Mouse (Mus musculus) cerebellum, adult 2 months (tissue): Measurements from ENCODE around the gene Chst7. TPM values are rescaled to one million over a fixed set of nuclear protein-coding genes. Genes with fewer than 3 reads are reported as not detected.

Source experiments
- DNase-seq, 2 experiments: peaks; one replicate each; pipeline ENCODE4 v3.0.0; 2021
- H3K27ac ChIP-seq: fragments of 200-500 bp; 2 replicates; pipeline ENCODE4 v1.5.1; 2012; ENCODE audit warnings: low read length, control low read depth, inconsistent platforms; ENCODE audit not compliant: insufficient read depth
- H3K27me3 ChIP-seq: fragments of 200-500 bp; 2 replicates; pipeline ENCODE4 v1.6.1; 2012; ENCODE audit warnings: inconsistent platforms, mild to moderate bottlenecking, low read length, moderate library complexity; ENCODE audit not compliant: control insufficient read depth, insufficient read depth
- H3K4me1 ChIP-seq: fragments of 200-500 bp; 2 replicates; pipeline ENCODE4 v1.6.1; 2011; ENCODE audit warnings: low read length; ENCODE audit not compliant: control insufficient read depth, insufficient read depth
- H3K4me3 ChIP-seq: fragments of 200-500 bp; replicated peaks from 2 replicates; pipeline ENCODE3; 2011; ENCODE audit warnings: mild to moderate bottlenecking, low read depth, low read length, control low read depth; ENCODE audit not compliant: insufficient read depth
- CTCF ChIP-seq: fragments of 200-500 bp; IDR thresholded peaks from 2 replicates; pipeline ENCODE4 v1.5.1; 2011; ENCODE audit warnings: low read depth, mild to moderate bottlenecking, control low read depth, low read length, moderate library complexity, borderline replicate concordance; ENCODE audit not compliant: insufficient read depth
- POLR2A ChIP-seq: fragments of 200-500 bp; IDR thresholded peaks from 2 replicates; pipeline ENCODE4 v1.6.1; 2011; ENCODE audit warnings: low read length, control low read depth, borderline replicate concordance; ENCODE audit not compliant: insufficient read depth
- WGBS: fragments of 180-500 bp; shearing (Covaris S2); methylation state at CpG from one replicate; pipeline ENCODE4 v1.1.7; 2018; 5-methylcytosine and 5-hydroxymethylcytosine counted together
- polyA plus RNA-seq: library from polyadenylated mRNA; depleted of rRNA; stranded (reverse); fragments of >200 nt; gene quantifications from 2 replicates; pipeline ENCODE4 v1.2.3, GENCODE M21; 2012; rRNA removed

Chst7 gene
- polyA plus RNA-seq, result 2.0 and 2.2 TPM in 2 replicates

DNA sequence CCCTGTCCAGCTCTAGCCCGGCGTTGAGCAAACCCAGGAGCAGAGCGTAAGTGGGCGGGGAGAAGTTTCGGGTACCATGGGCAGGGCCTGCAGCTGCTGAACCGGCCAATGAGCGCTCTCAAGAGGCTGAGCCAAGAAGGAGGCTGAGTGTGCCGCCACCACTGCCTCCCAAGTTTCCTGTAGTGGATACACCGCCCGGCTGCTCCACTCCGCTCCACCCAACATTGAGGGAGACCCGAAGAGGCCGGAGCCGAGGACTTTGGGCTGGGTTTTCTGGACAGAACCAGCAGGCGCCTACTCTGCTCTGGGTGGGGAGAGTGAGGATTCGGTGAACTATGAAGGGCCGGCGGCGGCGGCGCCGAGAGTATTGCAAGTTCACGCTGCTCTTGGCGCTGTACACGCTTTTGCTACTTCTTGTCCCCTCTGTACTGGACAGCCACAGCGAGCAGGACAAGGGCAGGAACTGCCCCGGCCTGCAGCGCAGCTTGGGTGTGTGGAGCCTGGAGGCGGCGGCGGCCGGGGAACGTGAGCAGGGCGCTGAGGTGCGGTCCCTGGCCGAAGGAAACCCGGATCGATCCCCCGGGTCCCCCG is at the start of gene Chst7:
TSS of gene Chst7 (plus strand) at position 180 of the 591 bp plus-strand sequence.
- WGBS, result 10% methylated on average over 40 of the region's 40 CpGs
- no peaks in the 10 kb centered on the region for H3K4me1 ChIP-seq
- H3K4me3 ChIP-seq, result peak within 1 kb of the TSS; percentile 38
- no peak within 1 kb of the TSS for H3K27ac ChIP-seq
- H3K27me3 ChIP-seq, result no peaks in the 10 kb centered on the region
- DNase-seq, result peak; percentile 24 to 41
- TF ChIP-seq CTCF (no peak), POLR2A (no peak)

GRCm38 (mm10) chrX:20012211-20012610 is 47.1 kb upstream of the Chst7 start:
- TF ChIP-seq POLR2A (no peak), CTCF (no peak)
- Histone ChIP-seq H3K4me1 (no peaks in the 10 kb centered on the region), H3K27ac (no peak overlapping the region), H3K4me3 (no peak overlapping the region), H3K27me3 (no peaks in the 10 kb centered on the region)
- no peak for DNase-seq
- 96% methylated on average over 2 of the region's 2 CpGs for WGBS

GRCm38 (mm10) chrX:20020942-20021341 is 38.4 kb upstream of the Chst7 start:
- TF ChIP-seq POLR2A (no peak), CTCF (peak; percentile 26; the same call in 1 of the 2 replicates)
- Histone ChIP-seq H3K27ac (no peak overlapping the region), H3K27me3 (no peaks in the 10 kb centered on the region), H3K4me3 (no peak overlapping the region), H3K4me1 (no peaks in the 10 kb centered on the region)
- DNase-seq, result peak in 1 of 2 experiments; percentile 4
- WGBS, result 40% methylated on average over 2 of the region's 2 CpGs

GRCm38 (mm10) chrX:20060096-20060768 is 872 bp downstream of the Chst7 start:
- TF ChIP-seq POLR2A, result no peak
- TF ChIP-seq CTCF, result no peak
- 6% methylated on average over 60 of the region's 65 CpGs for WGBS
- Histone ChIP-seq H3K4me1 (no peaks in the 10 kb centered on the region), H3K27ac (no peak overlapping the region), H3K4me3 (peak overlapping the region; percentile 38), H3K27me3 (no peaks in the 10 kb centered on the region)
- DNase-seq, result peak; percentile 12 to 34

DNA sequence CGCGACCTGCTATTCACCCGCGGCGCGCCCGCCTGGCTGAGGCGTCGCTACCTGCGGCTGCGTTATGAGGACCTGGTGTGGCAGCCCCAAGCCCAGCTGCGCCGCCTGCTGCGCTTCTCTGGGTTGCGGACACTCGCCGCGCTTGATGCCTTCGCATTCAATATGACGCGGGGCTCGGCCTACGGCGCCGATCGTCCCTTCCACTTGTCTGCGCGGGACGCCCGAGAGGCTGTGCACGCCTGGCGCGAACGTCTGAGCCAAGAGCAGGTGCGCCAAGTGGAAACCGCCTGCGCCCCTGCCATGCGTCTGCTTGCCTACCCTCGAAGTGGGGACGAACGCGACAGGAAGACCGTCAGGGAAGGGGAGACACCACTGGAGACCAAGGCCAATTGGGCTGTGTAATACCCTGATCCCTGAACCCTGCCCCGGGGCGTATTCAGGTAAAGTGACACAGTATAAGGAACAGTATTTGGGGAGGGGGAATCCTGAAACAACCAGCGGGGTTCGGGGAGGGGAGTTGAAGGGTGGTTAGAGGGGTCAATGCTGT is 1.5 kb downstream of the Chst7 start:
- Histone ChIP-seq H3K4me1 (no peaks in the 10 kb centered on the region), H3K27ac (no peak overlapping the region), H3K27me3 (no peaks in the 10 kb centered on the region), H3K4me3 (peak overlapping the region; percentile 38)
- DNase-seq, result peak in 1 of 2 experiments; percentile 11
- TF ChIP-seq CTCF, result no peak
- TF ChIP-seq POLR2A, result no peak
- 18% methylated on average over 33 of the region's 47 CpGs for WGBS

- 43% methylated on average over 3 of the region's 3 CpGs for WGBS
- TF ChIP-seq POLR2A (no peak), CTCF (no peak)
- peak in 1 of 2 experiments; percentile 60 for DNase-seq
- no peak overlapping the region for H3K4me3 ChIP-seq
- H3K27me3 ChIP-seq, result no peaks in the 10 kb centered on the region
- no peaks in the 10 kb centered on the region for H3K4me1 ChIP-seq
- no peak overlapping the region for H3K27ac ChIP-seq
These were observed 2.6 kb downstream of the Chst7 start for GRCm38 (mm10) chrX:20061764-20062480.

DNA sequence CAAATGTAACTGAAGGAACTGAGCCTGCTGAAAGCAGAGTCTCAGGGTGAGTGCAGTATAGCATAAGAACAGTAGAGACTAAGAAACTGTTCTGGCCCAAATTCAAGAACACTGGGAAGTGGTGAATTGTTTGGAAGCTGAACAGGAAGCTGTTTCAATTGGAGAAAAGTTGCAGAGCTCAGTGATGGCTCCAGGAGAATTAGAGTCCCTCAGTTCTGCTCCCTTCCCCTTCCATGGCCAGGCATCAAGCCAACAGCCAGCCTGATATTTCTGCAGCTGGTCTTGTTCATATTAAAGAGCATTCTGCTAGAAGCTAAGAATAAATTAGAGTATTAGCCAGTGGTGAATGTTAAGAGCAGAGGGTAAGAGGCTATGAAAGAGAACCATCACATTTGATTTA is 7.3 kb downstream of the Chst7 start:
- Histone ChIP-seq H3K27me3 (no peaks in the 10 kb centered on the region), H3K4me1 (no peaks in the 10 kb centered on the region), H3K4me3 (no peak overlapping the region), H3K27ac (no peak overlapping the region)
- DNase-seq, result no peak
- no peak for TF ChIP-seq POLR2A
- TF ChIP-seq CTCF, result no peak

GRCm38 (mm10) chrX:20070196-20070595 is 10.8 kb downstream of the Chst7 start:
- no peak overlapping the region for H3K27ac ChIP-seq
- no peak overlapping the region for H3K4me3 ChIP-seq
- DNase-seq, result no peak
- H3K27me3 ChIP-seq, result no peaks in the 10 kb centered on the region
- no peaks in the 10 kb centered on the region for H3K4me1 ChIP-seq
- 74% methylated on average over 4 of the region's 4 CpGs for WGBS
- no peak for TF ChIP-seq POLR2A
- no peak for TF ChIP-seq CTCF
